Mouse (Mus musculus) embryonic fibroblast, embryonic 13.5 days (primary cell): ENCODE measurements at regions not wholly inside any gene's neighbourhood (a gene's known extent, or its start where the extent isn't known, plus 50 kb on each side); places are given as distances from the start of the nearest gene placed in this dataset.

ENCODE experiments used
- CTCF ChIP-seq: IDR thresholded peaks from 2 replicates; pipeline ENCODE4 v1.5.1; 2011; ENCODE audit warnings: mild to moderate bottlenecking, control low read depth, low read length, moderate library complexity, borderline replicate concordance; ENCODE audit not compliant: insufficient read depth
- POLR2A ChIP-seq: IDR thresholded peaks from 2 replicates; pipeline ENCODE4 v1.6.1; 2011; ENCODE audit warnings: low read depth, mild to moderate bottlenecking, control low read depth, low read length, moderate library complexity

DNA sequence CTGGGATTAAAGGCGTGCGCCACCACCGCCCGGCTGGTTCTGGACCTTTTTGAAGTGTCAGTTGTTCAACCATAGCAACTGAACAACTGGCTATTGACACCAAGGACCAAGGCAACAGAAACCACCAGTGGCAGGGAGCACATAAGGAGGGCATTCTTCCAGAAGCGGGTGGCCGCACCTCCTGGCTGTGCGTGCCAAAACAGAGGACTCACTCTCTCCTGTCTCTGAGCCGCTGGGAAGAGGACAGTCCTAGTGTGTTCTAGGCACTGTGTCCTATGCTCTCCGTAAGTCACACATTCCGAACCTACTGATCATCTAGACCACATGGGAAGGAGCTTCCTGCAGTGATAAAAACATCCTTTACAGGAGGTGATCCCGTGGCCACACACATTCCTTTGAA lies 60.1 kb upstream of the Dlg1 start:
- TF ChIP-seq CTCF (no peak), POLR2A (no peak)
